Mouse (Mus musculus): ENCODE results near the gene Dnah6. TPM values are rescaled to one million over a fixed set of nuclear protein-coding genes. Genes with fewer than 3 reads are reported as not detected.

Gene Dnah6
- total and polyA plus RNA-seq, 3 experiments = 0.01 to 0.05 TPM; not detected in 1

GRCm38 (mm10) chr6:73254307-73255228 is 33.1 kb upstream of the Dnah6 start:
- peak; percentile 12; the same call in 1 of the 2 replicates for ATAC-seq (ENCODE audit: extremely low read depth, insufficient number of reproducible peaks, low FRiP score, poor library complexity, severe bottlenecking)
- TF ChIP-seq CTCF (IDR thresholded peaks at IDR 0.05; ENCODE audit: low read depth, low read length) (no peak), POLR2AphosphoS5 (IDR thresholded peaks at IDR 0.05; ENCODE audit: insufficient replicate concordance, low read depth, low read length) (no peak), GATA1 (IDR thresholded peaks at IDR 0.05; ENCODE audit: borderline replicate concordance, low read length) (no peak), TAL1 (conservative IDR thresholded peaks at IDR 0.05; ENCODE audit: low read depth, low read length) (no peak), GATA2 (IDR thresholded peaks at IDR 0.05; ENCODE audit: borderline replicate concordance, low read depth, low read length) (no peak)
- Histone ChIP-seq H3K36me3 (replicated peaks) (peaks cover 74% of the 10 kb centered on the region), H3K4me1 (ENCODE audit: insufficient read depth, low read depth, low read length) (peaks cover 25% of the 10 kb centered on the region), H3K9me3 (replicated peaks) (no peaks in the 10 kb centered on the region), H3K27me3 (ENCODE audit: insufficient read depth, low read length) (no peaks in the 10 kb centered on the region), H3K4me3 (ENCODE audit: low read depth, low read length) (no peak overlapping the region)
- DNase-seq (ENCODE audit: low spot score) = no peak

GRCm38 (mm10) chr6:73253584-73253983 is 32.1 kb upstream of the Dnah6 start:
- Histone ChIP-seq H3K36me3 (replicated peaks) (peaks cover 64% of the 10 kb centered on the region), H3K9me3 (replicated peaks) (no peaks in the 10 kb centered on the region), H3K4me1 (ENCODE audit: insufficient read depth, low read depth, low read length) (peaks cover 31% of the 10 kb centered on the region), H3K27me3 (ENCODE audit: insufficient read depth, low read length) (no peaks in the 10 kb centered on the region), H3K4me3 (ENCODE audit: low read depth, low read length) (no peak overlapping the region)
- TF ChIP-seq GATA1 (IDR thresholded peaks at IDR 0.05; ENCODE audit: borderline replicate concordance, low read length) (no peak), POLR2AphosphoS5 (IDR thresholded peaks at IDR 0.05; ENCODE audit: insufficient replicate concordance, low read depth, low read length) (no peak), CTCF (IDR thresholded peaks at IDR 0.05; ENCODE audit: low read depth, low read length) (no peak), TAL1 (conservative IDR thresholded peaks at IDR 0.05; ENCODE audit: low read depth, low read length) (no peak), GATA2 (IDR thresholded peaks at IDR 0.05; ENCODE audit: borderline replicate concordance, low read depth, low read length) (no peak)
- ATAC-seq (ENCODE audit: extremely low read depth, insufficient number of reproducible peaks, low FRiP score, poor library complexity, severe bottlenecking) = no peak
- DNase-seq (ENCODE audit: low spot score) = no peak

- DNase-seq (ENCODE audit: low spot score) (no peak), ATAC-seq (ENCODE audit: extremely low read depth, insufficient number of reproducible peaks, low FRiP score, poor library complexity, severe bottlenecking) (no peak)
- Histone ChIP-seq H3K36me3 (replicated peaks) (peaks cover 59% of the 10 kb centered on the region), H3K4me1 (ENCODE audit: insufficient read depth, low read depth, low read length) (peaks cover 31% of the 10 kb centered on the region), H3K4me3 (ENCODE audit: low read depth, low read length) (no peak overlapping the region), H3K27me3 (ENCODE audit: insufficient read depth, low read length) (no peaks in the 10 kb centered on the region), H3K9me3 (replicated peaks) (no peaks in the 10 kb centered on the region)
- no peak for TF ChIP-seq POLR2AphosphoS5 (IDR thresholded peaks at IDR 0.05; ENCODE audit: insufficient replicate concordance, low read depth, low read length)
- TF ChIP-seq GATA2 (IDR thresholded peaks at IDR 0.05; ENCODE audit: borderline replicate concordance, low read depth, low read length) = no peak
- TF ChIP-seq TAL1 (conservative IDR thresholded peaks at IDR 0.05; ENCODE audit: low read depth, low read length) = no peak
- TF ChIP-seq GATA1 (IDR thresholded peaks at IDR 0.05; ENCODE audit: borderline replicate concordance, low read length) = no peak
- no peak for TF ChIP-seq CTCF (IDR thresholded peaks at IDR 0.05; ENCODE audit: low read depth, low read length)
Observed at GRCm38 (mm10) chr6:73253006-73253405, 31.6 kb upstream of the Dnah6 start.

GRCm38 (mm10) chr6:73252396-73252795 is 30.9 kb upstream of the Dnah6 start:
- Histone ChIP-seq H3K9me3 (replicated peaks) (no peaks in the 10 kb centered on the region), H3K4me1 (ENCODE audit: insufficient read depth, low read depth, low read length) (peaks cover 31% of the 10 kb centered on the region), H3K4me3 (ENCODE audit: low read depth, low read length) (no peak overlapping the region), H3K27me3 (ENCODE audit: insufficient read depth, low read length) (no peaks in the 10 kb centered on the region), H3K36me3 (replicated peaks) (peaks cover 53% of the 10 kb centered on the region)
- DNase-seq (ENCODE audit: low spot score) (no peak), ATAC-seq (ENCODE audit: extremely low read depth, insufficient number of reproducible peaks, low FRiP score, poor library complexity, severe bottlenecking) (no peak)
- TF ChIP-seq CTCF (IDR thresholded peaks at IDR 0.05; ENCODE audit: low read depth, low read length) (no peak), POLR2AphosphoS5 (IDR thresholded peaks at IDR 0.05; ENCODE audit: insufficient replicate concordance, low read depth, low read length) (no peak), GATA2 (IDR thresholded peaks at IDR 0.05; ENCODE audit: borderline replicate concordance, low read depth, low read length) (no peak), TAL1 (conservative IDR thresholded peaks at IDR 0.05; ENCODE audit: low read depth, low read length) (no peak), GATA1 (IDR thresholded peaks at IDR 0.05; ENCODE audit: borderline replicate concordance, low read length) (no peak)

- no peak for ATAC-seq (ENCODE audit: extremely low read depth, insufficient number of reproducible peaks, low FRiP score, poor library complexity, severe bottlenecking)
- peaks cover 42% of the 10 kb centered on the region for H3K36me3 ChIP-seq (replicated peaks)
- DNase-seq (ENCODE audit: low spot score) = no peak
- no peak overlapping the region for H3K4me3 ChIP-seq (ENCODE audit: low read depth, low read length)
- TF ChIP-seq CTCF (IDR thresholded peaks at IDR 0.05; ENCODE audit: low read depth, low read length) (no peak), GATA1 (IDR thresholded peaks at IDR 0.05; ENCODE audit: borderline replicate concordance, low read length) (no peak), GATA2 (IDR thresholded peaks at IDR 0.05; ENCODE audit: borderline replicate concordance, low read depth, low read length) (no peak), POLR2AphosphoS5 (IDR thresholded peaks at IDR 0.05; ENCODE audit: insufficient replicate concordance, low read depth, low read length) (no peak), TAL1 (conservative IDR thresholded peaks at IDR 0.05; ENCODE audit: low read depth, low read length) (no peak)
- H3K4me1 ChIP-seq (ENCODE audit: insufficient read depth, low read depth, low read length) = peaks cover 31% of the 10 kb centered on the region
- 0 out of 2 replicates have a peak, but pooled peaks cover under 1% of the 10 kb centered on the region for H3K27me3 ChIP-seq (ENCODE audit: insufficient read depth, low read length)
- H3K9me3 ChIP-seq (replicated peaks) = no peaks in the 10 kb centered on the region
Observed at GRCm38 (mm10) chr6:73251336-73251735, 29.9 kb upstream of the Dnah6 start.

GRCm38 (mm10) chr6:73249851-73250250 is 28.4 kb upstream of the Dnah6 start:
- H3K4me3 ChIP-seq (ENCODE audit: low read depth, low read length) = no peak overlapping the region; the same call in 1 of the 2 replicates
- H3K9me3 ChIP-seq (replicated peaks) = no peaks in the 10 kb centered on the region
- DNase-seq (ENCODE audit: low spot score) (no peak), ATAC-seq (ENCODE audit: extremely low read depth, insufficient number of reproducible peaks, low FRiP score, poor library complexity, severe bottlenecking) (no peak)
- peaks cover 6% of the 10 kb centered on the region; the same call in 1 of the 2 replicates for H3K27me3 ChIP-seq (ENCODE audit: insufficient read depth, low read length)
- peaks cover 29% of the 10 kb centered on the region for H3K4me1 ChIP-seq (ENCODE audit: insufficient read depth, low read depth, low read length)
- TF ChIP-seq GATA2 (IDR thresholded peaks at IDR 0.05; ENCODE audit: borderline replicate concordance, low read depth, low read length) (no peak), POLR2AphosphoS5 (IDR thresholded peaks at IDR 0.05; ENCODE audit: insufficient replicate concordance, low read depth, low read length) (no peak), GATA1 (IDR thresholded peaks at IDR 0.05; ENCODE audit: borderline replicate concordance, low read length) (no peak), CTCF (IDR thresholded peaks at IDR 0.05; ENCODE audit: low read depth, low read length) (no peak), TAL1 (conservative IDR thresholded peaks at IDR 0.05; ENCODE audit: low read depth, low read length) (no peak)
- peaks cover 36% of the 10 kb centered on the region for H3K36me3 ChIP-seq (replicated peaks)

Data from G1E (cell line).